Mouse (Mus musculus) megakaryocyte, embryonic 14.5 days (primary cell): ENCODE data around the gene Mfsd4a. TPM values are rescaled to one million over a fixed set of nuclear protein-coding genes. Genes with fewer than 3 reads are reported as not detected.

ENCODE experiments used
- H3K27me3 ChIP-seq: replicated peaks from 2 replicates; pipeline ENCODE3; 2012; ENCODE audit warnings: inconsistent platforms
- H3K36me3 ChIP-seq: replicated peaks from 2 replicates; pipeline ENCODE3; 2012; ENCODE audit warnings: low read length, inconsistent platforms, mixed read lengths
- H3K4me1 ChIP-seq: 2 replicates; pipeline ENCODE4 v1.6.1; 2012; ENCODE audit warnings: inconsistent platforms
- H3K4me3 ChIP-seq: replicated peaks from 2 replicates; pipeline ENCODE3; 2012; ENCODE audit warnings: moderate library complexity, mild to moderate bottlenecking, inconsistent platforms
- H3K9me3 ChIP-seq: 2 replicates; pipeline ENCODE4 v1.6.1; 2012; ENCODE audit warnings: inconsistent platforms
- FLI1 ChIP-seq: IDR thresholded peaks from 2 replicates; pipeline ENCODE4 v1.6.1; 2012; ENCODE audit warnings: low read length, inconsistent platforms, mixed read lengths
- GATA1 ChIP-seq: IDR thresholded peaks from 3 replicates; pipeline ENCODE4 v1.6.1; 2012; ENCODE audit warnings: mixed read lengths, low read length, inconsistent platforms, borderline replicate concordance
- polyA plus RNA-seq: library from polyadenylated mRNA; stranded (reverse); fragments of >175 nt; gene quantifications from 2 replicates; pipeline ENCODE4 v1.2.3, GENCODE M21; 2012; ENCODE audit warnings: low replicate concordance; ENCODE audit not compliant: insufficient read depth

Mfsd4a gene
- polyA plus RNA-seq, 1 experiment: not detected

- Histone ChIP-seq H3K4me3 (peak within 1 kb of the TSS; percentile 100), H3K9me3 (no peaks in the 10 kb centered on the region), H3K27me3 (no peaks in the 10 kb centered on the region), H3K4me1 (peaks cover 77% of the 10 kb centered on the region), H3K36me3 (peaks cover under 1% of the 10 kb centered on the region)
- TF ChIP-seq GATA1: no peak
- TF ChIP-seq FLI1: no peak
Measured at GRCm38 (mm10) chr1:132007282-132007815, 60.5 kb downstream of the Mfsd4a start, which contains the start of gene Elk4. Gene Elk4 (plus strand): TSS chr1:132007607.

- Histone ChIP-seq H3K4me1 (peaks cover 77% of the 10 kb centered on the region), H3K27me3 (no peaks in the 10 kb centered on the region), H3K4me3 (peak overlapping the region; percentile 100), H3K36me3 (no peaks in the 10 kb centered on the region), H3K9me3 (no peaks in the 10 kb centered on the region)
- TF ChIP-seq FLI1: no peak
- no peak for TF ChIP-seq GATA1
Measured at GRCm38 (mm10) chr1:132006721-132007120, 61.1 kb downstream of the Mfsd4a start.

GRCm38 (mm10) chr1:132006046-132006445, 61.8 kb downstream of the Mfsd4a start:
- TF ChIP-seq GATA1: no peak
- TF ChIP-seq FLI1: no peak

GRCm38 (mm10) chr1:132005466-132005865, 62.4 kb downstream of the Mfsd4a start:
- Histone ChIP-seq H3K4me1 (peaks cover 66% of the 10 kb centered on the region), H3K27me3 (no peaks in the 10 kb centered on the region), H3K9me3 (no peaks in the 10 kb centered on the region), H3K36me3 (no peaks in the 10 kb centered on the region), H3K4me3 (no peak overlapping the region)
- no peak for TF ChIP-seq FLI1
- no peak for TF ChIP-seq GATA1

More at GRCm38 (mm10) chr1:132006046-132006445, 61.8 kb downstream of the Mfsd4a start:
- Histone ChIP-seq H3K4me3 (peak overlapping the region; percentile 15), H3K36me3 (no peaks in the 10 kb centered on the region), H3K4me1 (peaks cover 71% of the 10 kb centered on the region), H3K9me3 (no peaks in the 10 kb centered on the region), H3K27me3 (no peaks in the 10 kb centered on the region)

GRCm38 (mm10) chr1:132004574-132005180, 63.2 kb downstream of the Mfsd4a start:
- no peaks in the 10 kb centered on the region for H3K27me3 ChIP-seq
- no peaks in the 10 kb centered on the region for H3K9me3 ChIP-seq
- H3K4me3 ChIP-seq: no peak overlapping the region
- H3K4me1 ChIP-seq: peaks cover 61% of the 10 kb centered on the region
- TF ChIP-seq FLI1 (no peak), GATA1 (no peak)
- no peaks in the 10 kb centered on the region for H3K36me3 ChIP-seq

- TF ChIP-seq GATA1: no peak
- TF ChIP-seq FLI1: no peak
- Histone ChIP-seq H3K27me3 (no peaks in the 10 kb centered on the region), H3K4me1 (peaks cover 56% of the 10 kb centered on the region), H3K4me3 (no peak overlapping the region), H3K9me3 (peaks cover 7% of the 10 kb centered on the region), H3K36me3 (no peaks in the 10 kb centered on the region)
Measured at GRCm38 (mm10) chr1:132003817-132004216, 64.0 kb downstream of the Mfsd4a start.

GRCm38 (mm10) chr1:132003111-132003510, 64.8 kb downstream of the Mfsd4a start:
- no peak overlapping the region for H3K4me3 ChIP-seq
- peaks cover 11% of the 10 kb centered on the region for H3K9me3 ChIP-seq
- H3K36me3 ChIP-seq: no peaks in the 10 kb centered on the region
- TF ChIP-seq FLI1 (no peak), GATA1 (no peak)
- H3K27me3 ChIP-seq: no peaks in the 10 kb centered on the region
- peaks cover 56% of the 10 kb centered on the region for H3K4me1 ChIP-seq

GRCm38 (mm10) chr1:132001880-132002330, 66.0 kb downstream of the Mfsd4a start:
- H3K4me1 ChIP-seq: peaks cover 56% of the 10 kb centered on the region
- no peaks in the 10 kb centered on the region for H3K36me3 ChIP-seq
- TF ChIP-seq FLI1 (no peak), GATA1 (no peak)
- peaks cover 13% of the 10 kb centered on the region for H3K9me3 ChIP-seq
- H3K4me3 ChIP-seq: no peak overlapping the region
- no peaks in the 10 kb centered on the region for H3K27me3 ChIP-seq

GRCm38 (mm10) chr1:132000506-132000905, 67.4 kb downstream of the Mfsd4a start:
- Histone ChIP-seq H3K27me3 (no peaks in the 10 kb centered on the region), H3K9me3 (peaks cover 13% of the 10 kb centered on the region), H3K4me3 (no peak overlapping the region), H3K36me3 (no peaks in the 10 kb centered on the region), H3K4me1 (peaks cover 46% of the 10 kb centered on the region)
- no peak for TF ChIP-seq GATA1
- no peak for TF ChIP-seq FLI1

GRCm38 (mm10) chr1:131995062-131995461, 72.8 kb downstream of the Mfsd4a start:
- H3K4me1 ChIP-seq: peaks cover 21% of the 10 kb centered on the region
- TF ChIP-seq FLI1: no peak
- TF ChIP-seq GATA1: no peak
- no peak overlapping the region for H3K4me3 ChIP-seq
- H3K36me3 ChIP-seq: no peaks in the 10 kb centered on the region
- peaks cover 3% of the 10 kb centered on the region for H3K27me3 ChIP-seq
- peaks cover 13% of the 10 kb centered on the region for H3K9me3 ChIP-seq
